Mouse (Mus musculus) erythroblast, embryonic 14.5 days (primary cell): ENCODE measurements around the gene Rnaset2b.
"Not testable (repeated sequence)": the region's sequence is repeated elsewhere in the genome, so short reads cannot be mapped to it uniquely, and the experiment has no call there.

Source experiments
- GATA1 ChIP-seq: IDR thresholded peaks from 2 replicates; pipeline ENCODE4 v1.6.1; 2012; ENCODE audit warnings: low read length, inconsistent platforms, mixed read lengths
- TAL1 ChIP-seq: IDR thresholded peaks from 3 replicates; pipeline ENCODE4 v1.6.1; 2012; ENCODE audit warnings: low read length, inconsistent platforms, mixed read lengths

DNA sequence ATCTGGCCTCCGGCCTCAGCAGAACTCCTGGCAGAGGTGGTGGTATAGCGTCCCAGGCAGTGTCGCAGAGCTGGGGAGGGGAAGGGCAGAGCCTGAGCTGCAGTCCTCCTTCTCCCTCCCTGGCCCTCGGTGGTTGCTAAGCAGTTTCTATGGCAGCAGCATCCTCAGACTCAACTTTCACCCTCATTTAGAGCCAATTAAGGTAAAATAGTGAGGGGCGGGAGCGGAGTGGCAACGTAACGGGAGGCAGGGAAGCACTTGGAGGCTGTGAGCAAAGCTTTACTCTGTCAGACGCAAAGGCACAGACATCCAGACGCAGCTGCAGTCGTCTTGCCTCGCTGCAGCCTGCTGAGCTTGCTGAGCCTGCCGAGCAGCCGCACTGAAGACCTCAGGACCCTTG, 54.8 kb downstream of the Rnaset2b start, which contains the start of gene Gm1604a:
- not testable (repeated sequence) for TF ChIP-seq GATA1, TAL1
